Mouse (Mus musculus): ENCODE results near the gene Zscan2.

DNA sequence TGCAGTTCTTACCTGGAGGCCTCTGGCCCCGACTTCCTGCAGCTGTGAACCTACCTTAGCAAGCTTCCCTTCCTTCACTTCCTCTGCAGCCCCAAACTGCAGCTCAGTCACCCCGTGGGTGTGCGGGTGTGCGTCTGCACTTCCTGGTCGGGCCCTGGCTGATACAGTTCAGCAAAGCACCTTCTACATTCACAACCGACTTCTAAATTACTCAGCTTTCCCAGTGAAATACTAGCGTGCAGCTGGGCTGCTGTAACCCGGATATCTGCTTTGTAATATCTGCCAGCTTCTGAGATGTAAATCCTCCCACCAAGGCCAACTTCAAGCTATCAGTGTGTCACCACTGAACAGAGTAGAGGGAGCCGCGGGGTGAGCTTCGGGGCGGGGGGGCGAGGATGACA, 29.1 kb downstream of the Zscan2 start:
- TF ChIP-seq CTCF (IDR thresholded peaks at IDR 0.05; ENCODE audit: low read depth, low read length) (no peak), POLR2A (IDR thresholded peaks at IDR 0.05; ENCODE audit: extremely low read depth, insufficient read depth, low read length) (no peak)
